Mouse (Mus musculus): Measurements from ENCODE around the gene Ramp3.

DNA sequence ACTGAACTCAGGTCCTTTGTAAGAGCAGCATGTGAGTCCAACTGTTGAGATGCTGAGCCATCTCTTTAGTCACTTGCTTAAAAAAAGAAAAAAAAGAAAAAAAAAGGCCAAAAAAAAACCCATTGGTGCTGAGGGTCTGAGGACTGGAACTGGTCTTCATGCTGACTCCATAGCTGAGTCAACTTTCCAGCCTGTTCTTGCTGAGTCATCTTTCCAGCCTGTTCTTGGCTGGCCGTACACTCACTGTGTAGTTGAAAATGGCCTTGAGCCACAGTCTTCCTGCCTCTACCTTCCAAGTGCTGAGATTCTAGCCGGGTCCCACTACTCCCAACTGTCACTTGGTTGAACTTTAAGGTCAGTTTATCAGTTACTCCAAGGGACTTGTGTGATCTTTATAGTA is 8.3 kb downstream of the Ramp3 start:
- TF ChIP-seq CTCF (IDR thresholded peaks at IDR 0.05; ENCODE audit: control insufficient read depth, insufficient read depth, insufficient read length) (no peak), FOSL1 (IDR thresholded peaks at IDR 0.05; ENCODE audit: insufficient read depth, low read length, poor library complexity, severe bottlenecking) (no peak), MAX (IDR thresholded peaks at IDR 0.05) (no peak), USF1 (IDR thresholded peaks at IDR 0.05; ENCODE audit: low read depth) (no peak), CEBPB (IDR thresholded peaks at IDR 0.05; ENCODE audit: low read depth) (no peak), MYOG (IDR thresholded peaks at IDR 0.05; ENCODE audit: control insufficient read depth, extremely low read depth, insufficient read length) (no peak)

Data from C2C12 (cell line).